In the genomic region with DNA sequence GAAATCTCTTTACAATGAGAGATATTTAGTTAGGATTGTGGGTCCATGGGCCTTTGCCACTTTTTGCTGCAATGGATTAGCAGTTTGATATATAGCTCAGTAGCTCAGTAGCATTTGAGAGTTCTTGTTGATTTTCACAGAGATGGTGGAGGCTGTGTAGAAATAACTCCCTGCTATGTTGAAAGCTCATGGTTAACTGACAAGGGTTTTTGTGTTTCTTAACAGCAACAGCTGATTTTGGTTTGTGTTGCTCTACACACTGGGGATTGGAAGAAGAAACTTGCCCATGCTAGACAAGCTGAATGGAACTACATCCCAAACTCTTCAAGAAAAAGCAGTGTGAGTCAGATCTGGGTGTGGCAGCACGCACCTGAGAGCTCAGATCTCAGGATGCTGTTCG, we compare ENCODE assay signal across 25 mouse cellular contexts. TPM values are rescaled to one million over a fixed set of nuclear protein-coding genes. Genes with fewer than 3 reads are reported as not detected.
DNase-seq lines count a peak whose midpoint lies in the region; ATAC-seq lines count a peak whose summit lies in the region.
"Had no signal": no experiment of that assay in that cellular context is flagged by ENCODE, and none has a peak within 500 bp of the region (broad histone marks: within the 10 kb centered on the region; RNA-seq: fewer than 3 reads in every experiment).

No protein-coding gene starts in this region.

- no peaks in the 10 kb centered on the region for H3K36me3 ChIP-seq in heart, embryonic 11.5 days (ENCODE audit: control insufficient read depth, insufficient read depth, low read length)
- no peaks in the 10 kb centered on the region for H3K36me3 ChIP-seq in midbrain, embryonic 11.5 days (ENCODE audit: control insufficient read depth, insufficient read depth, low read length)
- H3K36me3 ChIP-seq in midbrain, embryonic 10.5 days, result no peaks in the 10 kb centered on the region
- H3K36me3 ChIP-seq: heart, embryonic 10.5 days; hindbrain, embryonic 10.5 days; hindbrain, embryonic 13.5 days; intestine, embryonic 15.5 days had no signal

- H3K4me2 ChIP-seq in heart, embryonic 11.5 days, result no peak overlapping the region
- H3K4me2 ChIP-seq in midbrain, embryonic 11.5 days, result no peak overlapping the region
- H3K4me2 ChIP-seq: hindbrain, embryonic 13.5 days; intestine, embryonic 15.5 days had no signal

- no peaks in the 10 kb centered on the region for H3K27me3 ChIP-seq in heart, embryonic 11.5 days (ENCODE audit: control insufficient read depth, insufficient read depth, low read length)
- no peaks in the 10 kb centered on the region for H3K27me3 ChIP-seq in midbrain, embryonic 11.5 days (ENCODE audit: control insufficient read depth, insufficient read depth, low read length)
- no peaks in the 10 kb centered on the region for H3K27me3 ChIP-seq in midbrain, embryonic 10.5 days (ENCODE audit: low read depth, poor library complexity, severe bottlenecking)
- H3K27me3 ChIP-seq: hindbrain, embryonic 13.5 days; intestine, embryonic 15.5 days had no signal

- H3K9ac ChIP-seq in heart, embryonic 11.5 days (ENCODE audit: low read depth, low read length), result no peak overlapping the region
- H3K9ac ChIP-seq in midbrain, embryonic 11.5 days (ENCODE audit: low read length), result no peak overlapping the region
- H3K9ac ChIP-seq: forebrain, postnatal 0 days; hindbrain, embryonic 13.5 days; intestine, embryonic 15.5 days had no signal

- no peak for ATAC-seq in heart, embryonic 11.5 days (replicated peaks; ENCODE audit: insufficient number of reproducible peaks, low FRiP score, low TSS enrichment)
- ATAC-seq in midbrain, embryonic 11.5 days (ENCODE audit: low FRiP score), result no peak
- peak; percentile 79 for ATAC-seq in megakaryocyte progenitor cell, adult 5-6 weeks (replicated peaks; ENCODE audit: poor library complexity)
- ATAC-seq: CD4-positive, CD25-positive, alpha-beta regulatory T cell, adult 4 months; forebrain, embryonic 14.5 days; forebrain, postnatal 0 days; hindbrain, embryonic 16.5 days; intestine, embryonic 15.5 days had no signal

- DNase-seq in heart, adult 11 months, result peak; percentile 28
- peak; percentile 33 for DNase-seq in midbrain, embryonic 11.5 days (ENCODE audit: low spot score, missing footprints)
- DNase-seq in midbrain, embryonic 10.5 days (ENCODE audit: low spot score), result no peak
- no peak for DNase-seq in layer of hippocampus, adult 18-20 months (ENCODE audit: low spot score in 2 of 2)
- DNase-seq: adrenal gland, adult 2 months; adrenal gland, postnatal 14 days; cerebellum, adult 11-12 months; cerebellum, adult 8-10 months; cerebellum, postnatal 14 days; forebrain, postnatal 0 days; gastrocnemius, postnatal 36 days; heart, adult 18-20 months; heart, postnatal 36 days had no signal

- H3K9me3 ChIP-seq in heart, embryonic 11.5 days (replicated peaks; ENCODE audit: control insufficient read depth, low read length), result no peaks in the 10 kb centered on the region
- H3K9me3 ChIP-seq in midbrain, embryonic 11.5 days (ENCODE audit: control insufficient read depth, low read length), result no peaks in the 10 kb centered on the region
- H3K9me3 ChIP-seq in midbrain, embryonic 10.5 days (replicated peaks), result no peaks in the 10 kb centered on the region
- H3K9me3 ChIP-seq: heart, embryonic 10.5 days; hindbrain, embryonic 10.5 days; hindbrain, embryonic 13.5 days; intestine, embryonic 15.5 days had no signal

- no peak overlapping the region for H3K4me3 ChIP-seq in heart, embryonic 11.5 days (ENCODE audit: low read depth, low read length)
- H3K4me3 ChIP-seq in midbrain, embryonic 11.5 days (ENCODE audit: low read depth, low read length), result no peak overlapping the region
- no peak overlapping the region for H3K4me3 ChIP-seq in midbrain, embryonic 10.5 days
- no peak overlapping the region for H3K4me3 ChIP-seq in brown adipose tissue, adult 24 weeks (ENCODE audit: insufficient read depth, low read depth, low read length)
- H3K4me3 ChIP-seq: heart, embryonic 10.5 days; hindbrain, embryonic 10.5 days; hindbrain, embryonic 13.5 days; intestine, embryonic 15.5 days had no signal

- peaks cover 14% of the 10 kb centered on the region for H3K4me1 ChIP-seq in heart, embryonic 11.5 days (ENCODE audit: control insufficient read depth, insufficient read depth, low read length)
- H3K4me1 ChIP-seq in midbrain, embryonic 11.5 days (ENCODE audit: control insufficient read depth, insufficient read depth, low read length), result no peaks in the 10 kb centered on the region
- H3K4me1 ChIP-seq in midbrain, embryonic 10.5 days, result no peaks in the 10 kb centered on the region
- H3K4me1 ChIP-seq in brown adipose tissue, adult 24 weeks (ENCODE audit: control insufficient read depth, insufficient read depth, insufficient read length, low read length), result peaks cover 9% of the 10 kb centered on the region
- H3K4me1 ChIP-seq: hindbrain, embryonic 13.5 days; intestine, embryonic 15.5 days had no signal

- WGBS in heart, embryonic 11.5 days (ENCODE audit: insufficient replicate concordance), result 80% methylated on average over 2 of the region's 2 CpGs
- WGBS in midbrain, embryonic 11.5 days, result 85% methylated on average over 2 of the region's 2 CpGs
- WGBS in midbrain, embryonic 10.5 days, result 85% methylated on average over 2 of the region's 2 CpGs

- no peak overlapping the region for H3K27ac ChIP-seq in heart, embryonic 11.5 days (ENCODE audit: low read depth, low read length)
- no peak overlapping the region for H3K27ac ChIP-seq in midbrain, embryonic 11.5 days (ENCODE audit: low read depth, low read length)
- H3K27ac ChIP-seq in midbrain, embryonic 10.5 days (replicated peaks), result no peak overlapping the region
- H3K27ac ChIP-seq in brown adipose tissue, adult 24 weeks (replicated peaks; ENCODE audit: low read depth, low read length), result peak overlapping the region; percentile 59
- H3K27ac ChIP-seq: heart, embryonic 10.5 days; hindbrain, embryonic 10.5 days; hindbrain, embryonic 13.5 days; intestine, embryonic 15.5 days had no signal

RNA-seq across cellular contexts. Expression of a gene that starts 50.6 kb away (rescaled TPM):
- polyA plus RNA-seq in heart, embryonic 11.5 days (2014; fragmentation: Nextera tagmentation; extraction: Ambion mirVana), result 2.2 and 2.4 TPM in 2 replicates
- 5.3 and 5.8 TPM in 2 replicates for polyA plus RNA-seq in midbrain, embryonic 11.5 days (2014; fragmentation: Nextera tagmentation; extraction: Ambion mirVana)
- 3.0 and 3.7 TPM in 2 replicates for polyA plus RNA-seq in midbrain, embryonic 10.5 days (2016; fragmentation: Nextera tagmentation; extraction: Ambion mirVana)
- polyA plus RNA-seq in brown adipose tissue, adult 24 weeks (2012; ENCODE audit: insufficient read depth, insufficient read length, missing spikeins), result 2.3 and 4.1 TPM in 2 replicates
- 0.10 TPM in 1 of 2 replicates, not detected in the other for total RNA-seq in megakaryocyte progenitor cell, adult 5-6 weeks (2015)
- not detected in 2 replicates for total RNA-seq in megakaryocyte progenitor cell, adult 5-6 weeks (2017)
- total RNA-seq in layer of hippocampus, adult 18-20 months (2021), result 10 to 100 TPM; 45.1 to 46.6 TPM
- total RNA-seq: MEL had no signal
- polyA plus RNA-seq: C2C12; CD4-positive, CD25-positive, alpha-beta regulatory T cell, adult 4 months had no signal

Comparison
In these comparisons a context has a peak if more than half of its experiments do, and no peak if none do; other contexts are left out.
1. DNase-seq: peak in heart, adult 11 months (single experiment) and midbrain, embryonic 11.5 days (single experiment); none in midbrain, embryonic 10.5 days (single experiment) and layer of hippocampus, adult 18-20 months (0 of 2).